Mouse (Mus musculus) kidney, adult 18-20 months (tissue): ENCODE data around the gene Sox2.

Source experiments
- DNase-seq: peaks from one replicate; pipeline ENCODE4 v3.0.0; 2021

The Sox2 gene

DNA sequence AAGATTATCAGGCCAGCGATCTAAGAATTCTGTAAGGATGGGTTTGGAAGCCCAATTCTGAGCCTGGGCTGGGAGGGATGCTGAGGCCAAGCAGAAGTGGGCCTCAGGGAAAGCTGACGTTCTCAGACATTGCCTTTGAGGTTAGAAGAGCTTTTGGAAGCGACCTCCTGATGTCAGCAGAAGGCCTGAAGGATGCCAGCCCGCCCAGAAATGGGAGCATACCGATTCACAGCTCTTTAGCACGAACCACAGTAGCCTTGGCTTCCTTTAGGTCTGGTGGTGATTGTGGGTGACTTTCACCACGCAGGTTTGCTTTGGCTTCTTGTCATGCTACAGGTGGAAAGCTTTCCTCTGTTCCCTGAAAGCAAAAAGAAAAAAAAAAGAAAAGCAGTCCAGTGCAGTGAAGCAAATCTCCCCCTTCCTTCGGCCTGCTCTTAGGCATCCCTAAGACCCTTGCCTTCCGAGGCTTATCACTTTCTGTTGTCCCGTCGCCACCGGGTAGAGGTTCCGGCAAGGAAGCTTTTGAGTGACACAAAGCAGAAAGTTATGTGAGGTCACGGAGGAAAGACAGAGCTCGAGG, 6.6 kb upstream of the Sox2 start:
- no peak for DNase-seq

DNA sequence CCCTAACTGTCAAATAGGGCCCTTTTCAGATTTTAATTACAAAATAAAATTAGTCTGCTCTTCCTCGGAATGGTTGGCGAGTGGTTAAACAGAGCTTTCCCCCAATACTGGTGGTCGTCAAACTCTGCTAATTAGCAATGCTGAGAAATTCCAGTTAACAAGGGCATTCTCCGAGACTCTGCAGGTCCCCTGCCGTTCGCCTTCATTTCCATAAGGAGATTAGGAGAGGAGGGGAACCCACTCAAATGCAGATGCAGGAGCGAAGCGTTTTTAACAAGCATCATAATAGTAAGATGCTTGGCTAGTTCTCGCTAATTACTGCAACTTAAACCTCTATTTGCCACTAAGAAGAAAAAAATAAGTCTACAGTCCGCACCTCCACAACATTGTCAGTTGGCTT, 4.0 kb upstream of the Sox2 start:
- DNase-seq = no peak

GRCm38 (mm10) chr3:34647688-34648087, 2.5 kb upstream of the Sox2 start:
- DNase-seq = peak; percentile 75

DNA sequence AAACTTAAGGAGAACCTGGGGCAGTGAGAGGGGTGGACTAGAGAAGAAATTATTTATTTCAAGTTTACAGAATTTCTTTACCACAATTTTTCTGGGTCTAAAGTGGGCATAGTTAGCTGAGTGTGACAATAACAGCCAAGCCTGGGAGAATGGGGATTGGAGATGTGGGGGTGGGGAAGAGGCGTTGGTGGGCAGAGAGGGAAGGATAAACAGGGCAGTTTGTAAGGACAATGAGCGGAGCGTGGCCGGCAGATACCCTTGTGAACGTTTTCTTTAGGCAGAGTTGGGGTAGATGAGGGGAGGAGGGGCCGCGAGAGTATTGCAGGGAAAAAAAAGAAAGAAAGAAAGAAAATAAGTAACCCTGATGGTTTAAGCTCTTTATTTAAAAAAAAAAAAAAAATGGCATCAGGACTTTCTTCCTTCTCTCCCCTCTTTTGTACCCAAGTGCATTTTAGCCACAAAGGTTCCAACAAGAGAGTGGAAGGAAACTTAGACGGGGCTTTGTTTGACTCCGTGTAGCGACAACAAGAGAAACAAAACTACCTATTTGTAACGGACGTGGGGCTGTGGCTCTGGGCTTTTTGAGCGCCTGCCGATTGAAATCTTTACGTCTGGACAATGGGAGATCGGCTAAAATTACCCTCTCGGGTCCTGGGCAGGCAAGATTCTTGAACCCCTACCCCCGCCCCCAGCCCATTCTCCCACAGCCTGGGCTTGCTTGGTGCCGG, 1.9 kb upstream of the Sox2 start:
- no peak for DNase-seq

GRCm38 (mm10) chr3:34648833-34649719, 1.1 kb upstream of the Sox2 start:
- DNase-seq = no peak

DNA sequence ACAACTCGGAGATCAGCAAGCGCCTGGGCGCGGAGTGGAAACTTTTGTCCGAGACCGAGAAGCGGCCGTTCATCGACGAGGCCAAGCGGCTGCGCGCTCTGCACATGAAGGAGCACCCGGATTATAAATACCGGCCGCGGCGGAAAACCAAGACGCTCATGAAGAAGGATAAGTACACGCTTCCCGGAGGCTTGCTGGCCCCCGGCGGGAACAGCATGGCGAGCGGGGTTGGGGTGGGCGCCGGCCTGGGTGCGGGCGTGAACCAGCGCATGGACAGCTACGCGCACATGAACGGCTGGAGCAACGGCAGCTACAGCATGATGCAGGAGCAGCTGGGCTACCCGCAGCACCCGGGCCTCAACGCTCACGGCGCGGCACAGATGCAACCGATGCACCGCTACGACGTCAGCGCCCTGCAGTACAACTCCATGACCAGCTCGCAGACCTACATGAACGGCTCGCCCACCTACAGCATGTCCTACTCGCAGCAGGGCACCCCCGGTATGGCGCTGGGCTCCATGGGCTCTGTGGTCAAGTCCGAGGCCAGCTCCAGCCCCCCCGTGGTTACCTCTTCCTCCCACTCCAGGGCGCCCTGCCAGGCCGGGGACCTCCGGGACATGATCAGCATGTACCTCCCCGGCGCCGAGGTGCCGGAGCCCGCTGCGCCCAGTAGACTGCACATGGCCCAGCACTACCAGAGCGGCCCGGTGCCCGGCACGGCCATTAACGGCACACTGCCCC, 586 bp downstream of the Sox2 start:
- peak; percentile 28 for DNase-seq

DNA sequence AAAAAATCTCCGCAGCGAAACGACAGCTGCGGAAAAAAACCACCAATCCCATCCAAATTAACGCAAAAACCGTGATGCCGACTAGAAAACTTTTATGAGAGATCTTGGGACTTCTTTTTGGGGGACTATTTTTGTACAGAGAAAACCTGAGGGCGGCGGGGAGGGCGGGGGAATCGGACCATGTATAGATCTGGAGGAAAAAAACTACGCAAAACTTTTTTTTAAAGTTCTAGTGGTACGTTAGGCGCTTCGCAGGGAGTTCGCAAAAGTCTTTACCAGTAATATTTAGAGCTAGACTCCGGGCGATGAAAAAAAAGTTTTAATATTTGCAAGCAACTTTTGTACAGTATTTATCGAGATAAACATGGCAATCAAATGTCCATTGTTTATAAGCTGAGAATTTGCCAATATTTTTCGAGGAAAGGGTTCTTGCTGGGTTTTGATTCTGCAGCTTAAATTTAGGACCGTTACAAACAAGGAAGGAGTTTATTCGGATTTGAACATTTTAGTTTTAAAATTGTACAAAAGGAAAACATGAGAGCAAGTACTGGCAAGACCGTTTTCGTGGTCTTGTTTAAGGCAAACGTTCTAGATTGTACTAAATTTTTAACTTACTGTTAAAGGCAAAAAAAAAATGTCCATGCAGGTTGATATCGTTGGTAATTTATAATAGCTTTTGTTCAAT, 1.4 kb downstream of the Sox2 start:
- DNase-seq = no peak

DNA sequence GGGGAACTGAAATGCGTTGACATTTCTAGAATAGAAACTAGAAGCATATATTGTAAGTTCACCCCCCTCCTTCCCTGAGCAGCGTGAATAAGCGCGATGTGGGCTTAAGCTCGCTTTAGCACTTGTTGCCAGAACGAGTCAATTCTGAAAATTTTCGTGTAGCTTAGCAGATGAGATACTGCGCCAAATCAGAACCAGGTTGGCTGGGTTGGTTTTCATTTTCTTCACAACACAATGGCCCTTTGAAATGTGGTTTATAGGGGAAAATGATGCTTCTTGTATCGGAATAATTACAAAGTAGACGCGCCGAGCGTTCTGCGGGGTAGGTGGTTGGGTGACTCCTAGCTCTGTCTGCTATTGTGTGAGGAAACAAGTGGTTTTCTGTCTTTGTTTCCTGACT, 2.4 kb downstream of the Sox2 start:
- no peak for DNase-seq

- DNase-seq = no peak
These were observed 3.2 kb downstream of the Sox2 start for GRCm38 (mm10) chr3:34653235-34653976.

GRCm38 (mm10) chr3:34653977-34654500, 3.8 kb downstream of the Sox2 start:
- DNase-seq = no peak

- DNase-seq = no peak
These were observed 4.6 kb downstream of the Sox2 start for GRCm38 (mm10) chr3:34654781-34655180.

GRCm38 (mm10) chr3:34655311-34656075, 5.3 kb downstream of the Sox2 start:
- DNase-seq = no peak

GRCm38 (mm10) chr3:34656153-34656552, 5.9 kb downstream of the Sox2 start:
- no peak for DNase-seq

GRCm38 (mm10) chr3:34656813-34657700, 6.9 kb downstream of the Sox2 start:
- no peak for DNase-seq

DNA sequence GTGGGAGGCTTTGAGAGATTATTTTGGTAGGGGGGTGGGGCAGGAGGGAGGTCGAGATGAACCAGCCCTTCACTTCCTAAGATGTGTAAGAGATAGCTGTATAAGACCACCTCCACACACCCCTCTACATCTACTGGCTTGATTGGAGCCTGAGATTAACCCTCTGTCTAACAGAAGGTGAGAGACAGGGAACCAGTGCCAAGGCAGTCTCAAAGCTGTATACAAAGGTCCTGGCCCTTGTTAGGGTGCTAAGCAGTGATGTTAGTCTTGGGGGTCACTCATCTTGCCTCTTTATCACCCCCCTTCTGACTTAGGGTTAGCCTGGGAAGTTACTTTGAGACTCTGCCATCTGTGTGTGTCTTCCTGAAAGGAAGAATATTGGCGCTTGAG, 7.5 kb downstream of the Sox2 start:
- DNase-seq = no peak

GRCm38 (mm10) chr3:34658241-34658965, 8.2 kb downstream of the Sox2 start:
- no peak for DNase-seq

DNA sequence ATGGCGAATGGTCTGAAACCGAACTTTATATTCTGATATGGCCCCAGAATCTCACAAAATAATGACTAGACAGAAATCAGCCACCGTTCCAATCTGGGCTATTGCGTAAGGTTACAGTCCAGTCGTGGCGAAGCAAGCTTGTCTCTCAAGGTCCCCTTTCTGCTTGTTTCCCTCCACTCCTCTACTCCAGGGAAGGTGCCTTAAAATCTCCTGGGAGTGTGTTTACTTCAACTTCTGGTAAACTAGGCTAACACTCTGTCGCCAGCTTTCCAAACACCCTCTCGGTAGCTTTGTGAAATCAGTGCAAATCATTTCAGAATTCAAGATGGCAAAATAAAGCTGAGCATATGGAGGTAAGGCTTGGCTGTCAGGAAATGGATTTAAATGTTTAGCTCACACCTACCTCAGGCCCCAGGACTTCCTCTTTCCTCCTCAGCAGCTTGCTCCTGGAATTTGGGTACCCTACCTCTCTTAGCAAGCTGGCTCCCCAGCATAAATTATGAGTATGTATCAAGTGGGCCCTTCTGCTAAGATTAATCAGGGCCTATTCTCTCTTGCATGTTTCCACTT, 8.8 kb downstream of the Sox2 start:
- DNase-seq = no peak

DNA sequence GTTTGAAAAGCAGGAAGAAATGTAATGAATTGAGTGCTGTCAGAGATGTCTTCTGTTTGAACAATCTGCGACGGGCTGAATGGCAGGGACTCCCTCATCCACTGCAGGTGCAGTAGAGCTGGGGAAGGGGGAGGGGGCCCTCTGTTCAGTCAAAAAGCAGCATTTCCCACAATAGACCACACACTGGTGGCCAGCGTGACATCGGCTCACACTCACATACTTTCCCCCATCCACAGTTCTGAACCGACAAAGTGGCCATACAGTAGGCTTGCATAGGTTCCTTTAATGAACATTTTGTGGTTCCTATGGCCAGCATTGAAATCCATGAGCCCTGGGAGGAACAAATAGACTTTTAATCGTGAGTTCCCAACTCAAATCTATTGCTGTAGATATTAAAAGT, 9.7 kb downstream of the Sox2 start:
- no peak for DNase-seq
